Mouse (Mus musculus) forebrain, postnatal 0 days (tissue): ENCODE results near the gene Man1b1. TPM values are rescaled to one million over a fixed set of nuclear protein-coding genes. Genes with fewer than 3 reads are reported as not detected.

Experiments
- ATAC-seq: fragments of 200-750 bp; cut with Nextera tagmentation; 2 replicates; pipeline ENCODE4 v1.8.0; 2017; ENCODE audit warnings: mild to moderate bottlenecking, moderate library complexity
- DNase-seq: peaks from one replicate; pipeline ENCODE4 v3.0.0-alpha.2; 2015
- H3K27ac ChIP-seq: fragments of 300-500 bp; sonication (generic); 2 replicates; pipeline ENCODE4 v1.5.1; 2014; ENCODE audit warnings: low read depth, mild to moderate bottlenecking, antibody characterized with exemption, low read length, moderate library complexity, mixed read lengths
- H3K27me3 ChIP-seq: fragments of 300-500 bp; sonication (generic); 2 replicates; pipeline ENCODE4 v1.6.1; 2014; ENCODE audit warnings: mild to moderate bottlenecking, low read length, mixed read lengths; ENCODE audit not compliant: insufficient read depth
- H3K36me3 ChIP-seq: fragments of 300-500 bp; sonication (generic); 2 replicates; pipeline ENCODE4 v1.6.1; 2014; ENCODE audit warnings: mild to moderate bottlenecking, moderate library complexity; ENCODE audit not compliant: insufficient read depth
- H3K4me1 ChIP-seq: fragments of 300-500 bp; sonication (generic); 2 replicates; pipeline ENCODE4 v1.6.1; 2014; ENCODE audit warnings: antibody characterized with exemption; ENCODE audit not compliant: insufficient read depth
- H3K4me2 ChIP-seq: fragments of 300-500 bp; sonication (generic); 2 replicates; pipeline ENCODE4 v1.6.1; 2014; ENCODE audit warnings: low read depth, mild to moderate bottlenecking, moderate library complexity
- H3K4me3 ChIP-seq: fragments of 300-500 bp; sonication (generic); 2 replicates; pipeline ENCODE4 v1.5.1; 2014; ENCODE audit warnings: low read depth, low read length, mixed read lengths
- H3K9ac ChIP-seq: fragments of 300-500 bp; sonication (generic); 2 replicates; pipeline ENCODE4 v1.6.1; 2014; ENCODE audit warnings: mild to moderate bottlenecking
- H3K9me3 ChIP-seq: fragments of 300-500 bp; sonication (generic); 2 replicates; pipeline ENCODE4 v1.6.1; 2016; ENCODE audit warnings: low read length
- CTCF ChIP-seq: sonication (generic); IDR thresholded peaks from 2 replicates; pipeline ENCODE4 v1.5.1; 2016; ENCODE audit warnings: antibody characterized with exemption, control low read depth, low read depth
- WGBS: fragments of 180-500 bp; shearing (Covaris S2); extraction: QIAGEN DNeasy Blood & Tissue Kit; methylation state at CpG from one replicate; pipeline ENCODE4 v1.1.7; 2014; 5-methylcytosine and 5-hydroxymethylcytosine counted together
- polyA plus RNA-seq: library from polyadenylated mRNA; unstranded; fragments of >200 nt; fragmentation: Nextera tagmentation; extraction: Ambion mirVana; gene quantifications from 2 replicates; pipeline ENCODE4 v1.2.1, GENCODE M21; 2015
- total RNA-seq: library from RNA; depleted of rRNA; stranded (reverse); fragments of >200 nt; gene quantifications from 2 replicates; pipeline ENCODE4 v1.2.3, GENCODE M21; 2014

Man1b1 gene
- total and polyA plus RNA-seq, 2 experiments from 2014 or later: 43.8 to 66.1 TPM

DNA sequence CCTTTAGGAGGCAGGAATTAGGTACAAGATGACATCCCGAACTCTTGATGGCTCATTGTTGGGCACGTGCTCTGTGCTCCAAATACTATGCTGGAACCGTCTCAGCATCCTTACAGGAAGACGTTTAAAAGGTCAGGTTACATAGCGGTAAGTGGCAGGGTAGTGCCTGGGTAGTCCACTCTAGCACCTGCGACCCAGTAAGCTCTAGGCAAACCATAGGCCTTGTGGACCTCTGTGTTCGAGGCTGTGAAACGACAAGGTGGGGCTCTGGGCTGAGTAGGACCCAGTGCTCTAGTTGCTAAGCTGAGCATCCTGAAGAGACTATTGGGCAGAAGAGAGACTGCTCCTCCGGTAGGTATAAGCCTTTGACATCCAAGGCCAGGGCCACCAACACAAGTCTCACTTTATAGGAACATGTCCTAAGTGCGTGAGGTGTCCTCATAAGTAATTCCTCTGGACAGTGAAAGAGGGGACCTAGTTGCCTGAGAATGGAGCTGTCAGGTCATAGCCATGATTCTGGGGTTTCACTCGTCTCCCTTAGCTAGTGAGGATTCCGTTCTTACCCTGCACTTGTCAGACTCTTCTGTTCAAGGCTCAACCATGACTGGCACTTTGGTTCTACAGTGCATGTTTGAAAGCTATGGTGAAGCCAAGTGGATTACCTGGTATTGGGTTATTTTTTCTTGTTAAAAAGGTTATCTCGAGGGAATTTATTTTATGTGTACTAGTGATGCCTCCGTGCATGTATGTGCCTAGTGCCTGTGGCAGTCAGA, 26.4 kb upstream of the Man1b1 start:
- Histone ChIP-seq H3K4me1 (peaks cover 3% of the 10 kb centered on the region; the same call in 1 of the 2 replicates), H3K9ac (peak overlapping the region; percentile 49), H3K36me3 (peaks cover 45% of the 10 kb centered on the region), H3K27me3 (peaks cover 8% of the 10 kb centered on the region), H3K4me2 (peak overlapping the region; percentile 68), H3K27ac (no peak overlapping the region), H3K4me3 (peak overlapping the region; percentile 40), H3K9me3 (no peaks in the 10 kb centered on the region)
- DNase-seq: no peak
- no peak for TF ChIP-seq CTCF
- 48% methylated on average over 14 of the region's 14 CpGs for WGBS
- ATAC-seq: peak; percentile 12; the same call in 1 of the 2 replicates

DNA sequence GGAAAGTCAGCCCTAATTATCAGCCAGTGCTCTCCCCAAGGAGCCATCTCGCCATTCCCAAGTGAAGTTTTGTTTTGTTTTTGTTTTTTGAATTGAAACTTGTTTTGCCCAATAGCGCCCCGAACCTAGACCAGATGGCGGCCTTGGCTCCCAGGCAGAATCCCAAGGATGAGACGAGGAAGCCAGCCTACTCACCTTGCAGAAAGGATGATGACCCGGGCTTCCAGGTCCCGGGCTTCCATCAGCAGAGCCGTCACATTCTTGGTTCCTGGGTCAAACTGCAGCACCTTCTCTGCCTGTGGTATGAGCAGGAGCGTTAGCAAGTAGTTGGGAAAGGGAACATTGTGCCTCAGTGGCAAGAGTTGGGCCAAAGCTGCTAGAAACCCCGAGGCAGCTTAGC, 22.0 kb upstream of the Man1b1 start:
- Histone ChIP-seq H3K4me2 (no peak overlapping the region), H3K27me3 (peaks cover 39% of the 10 kb centered on the region), H3K9ac (no peak overlapping the region), H3K4me1 (no peaks in the 10 kb centered on the region), H3K27ac (no peak overlapping the region), H3K4me3 (no peak overlapping the region), H3K36me3 (peaks cover 67% of the 10 kb centered on the region), H3K9me3 (no peaks in the 10 kb centered on the region)
- DNase-seq: no peak
- ATAC-seq: no peak
- 57% methylated on average over 10 of the region's 10 CpGs for WGBS
- TF ChIP-seq CTCF: no peak

DNA sequence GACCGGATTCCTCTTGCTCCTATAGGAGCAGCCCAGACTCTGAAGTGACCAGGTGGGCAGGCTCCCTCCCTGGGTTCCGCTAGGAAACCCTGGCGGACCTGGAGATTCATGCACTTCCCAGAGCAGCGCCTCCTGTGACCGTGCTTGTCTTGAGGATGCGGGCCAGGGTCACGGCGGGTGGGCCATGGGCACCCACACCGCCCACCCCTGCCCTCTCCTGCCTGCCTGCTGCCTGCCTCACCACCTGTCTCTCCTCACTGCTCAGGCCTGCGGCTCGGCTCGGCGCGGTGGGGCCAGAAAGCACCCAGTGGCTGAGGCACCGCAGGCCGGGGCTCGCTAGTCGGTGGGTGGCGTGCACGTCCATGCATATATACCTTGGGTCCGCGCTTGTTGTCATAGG, 21.2 kb upstream of the Man1b1 start:
- Histone ChIP-seq H3K4me1 (no peaks in the 10 kb centered on the region), H3K4me2 (no peak overlapping the region), H3K9me3 (no peaks in the 10 kb centered on the region), H3K4me3 (no peak overlapping the region), H3K27ac (no peak overlapping the region), H3K27me3 (peaks cover 39% of the 10 kb centered on the region), H3K9ac (no peak overlapping the region), H3K36me3 (peaks cover 67% of the 10 kb centered on the region)
- no peak for DNase-seq
- no peak for ATAC-seq
- TF ChIP-seq CTCF: no peak
- 11% methylated on average over 22 of the region's 22 CpGs for WGBS

DNA sequence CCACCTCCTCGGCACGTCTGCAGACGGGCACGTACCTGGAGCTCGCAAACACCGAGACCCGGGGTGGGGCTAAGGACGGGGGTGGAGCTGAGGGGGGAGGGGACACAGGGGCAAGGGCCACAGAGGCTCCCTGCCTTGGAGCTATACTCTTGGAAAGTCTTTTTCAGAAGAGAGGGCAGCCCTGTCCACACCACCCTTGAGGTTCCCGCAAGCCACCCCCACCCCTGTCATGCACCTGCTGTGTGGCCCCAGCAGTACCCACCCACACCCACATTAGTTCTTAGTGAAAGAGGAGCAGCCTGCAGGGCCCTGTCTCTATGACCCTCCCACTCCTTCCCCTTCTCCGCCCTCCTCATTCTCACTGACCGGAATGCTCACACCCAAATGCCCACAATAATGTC, 20.6 kb upstream of the Man1b1 start:
- Histone ChIP-seq H3K36me3 (peaks cover 67% of the 10 kb centered on the region), H3K9me3 (no peaks in the 10 kb centered on the region), H3K4me1 (no peaks in the 10 kb centered on the region), H3K27me3 (peaks cover 39% of the 10 kb centered on the region), H3K9ac (no peak overlapping the region), H3K4me2 (no peak overlapping the region), H3K27ac (no peak overlapping the region), H3K4me3 (no peak overlapping the region)
- no peak for TF ChIP-seq CTCF
- ATAC-seq (no peak), DNase-seq (no peak)
- 15% methylated on average over 11 of the region's 11 CpGs for WGBS

DNA sequence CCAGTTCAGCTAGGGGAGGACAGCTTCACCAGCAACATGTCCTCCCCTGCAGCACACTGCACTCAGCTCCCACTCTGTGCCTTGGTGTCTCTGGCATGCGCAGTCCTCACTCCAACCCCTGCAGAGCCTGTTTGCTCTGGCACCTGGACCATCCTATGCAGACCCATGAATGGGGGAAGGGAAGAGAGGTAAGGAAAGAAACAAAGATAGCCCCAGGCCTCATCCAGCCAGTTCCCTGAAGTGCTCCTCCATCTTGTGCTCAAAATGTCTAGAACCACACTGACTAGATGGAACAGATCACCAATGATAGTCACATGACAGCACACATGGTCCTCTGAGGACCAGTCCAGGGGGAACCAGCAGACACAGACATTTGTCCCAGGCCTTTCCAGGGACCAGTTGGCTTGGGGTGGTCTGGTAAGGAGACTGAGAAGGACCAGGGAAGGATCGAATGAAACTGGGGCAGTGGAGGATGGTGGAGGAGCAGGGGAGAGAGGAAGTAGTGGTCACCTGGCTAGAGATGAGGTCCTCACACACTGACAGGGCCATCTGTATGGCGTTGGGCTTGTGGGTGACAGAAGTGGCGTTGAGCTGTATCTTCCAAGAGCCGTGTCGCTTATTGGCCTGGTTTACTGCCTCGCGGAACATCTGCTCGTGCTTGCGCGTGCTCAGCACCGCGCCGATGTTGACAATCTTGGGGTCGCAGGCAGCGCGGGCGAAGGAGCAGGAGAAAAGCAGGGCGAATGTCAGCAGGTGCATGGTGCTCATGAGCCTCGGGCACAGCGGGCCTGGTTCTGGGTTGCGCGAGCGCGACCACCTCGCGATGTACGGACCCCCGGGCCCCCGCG, 13.8 kb upstream of the Man1b1 start:
- peak; percentile 66 for DNase-seq
- H3K27me3 ChIP-seq: peaks cover 15% of the 10 kb centered on the region
- no peaks in the 10 kb centered on the region for H3K9me3 ChIP-seq
- ATAC-seq: peak; percentile 72
- H3K4me2 ChIP-seq: peak overlapping the region; percentile 74
- peak overlapping the region; percentile 70 for H3K4me3 ChIP-seq
- peak overlapping the region; percentile 89 for H3K27ac ChIP-seq
- H3K36me3 ChIP-seq: peaks cover 13% of the 10 kb centered on the region
- peak overlapping the region; percentile 82 for H3K9ac ChIP-seq
- H3K4me1 ChIP-seq: peaks cover 7% of the 10 kb centered on the region
- 8% methylated on average over 31 of the region's 31 CpGs for WGBS
- no peak for TF ChIP-seq CTCF

DNA sequence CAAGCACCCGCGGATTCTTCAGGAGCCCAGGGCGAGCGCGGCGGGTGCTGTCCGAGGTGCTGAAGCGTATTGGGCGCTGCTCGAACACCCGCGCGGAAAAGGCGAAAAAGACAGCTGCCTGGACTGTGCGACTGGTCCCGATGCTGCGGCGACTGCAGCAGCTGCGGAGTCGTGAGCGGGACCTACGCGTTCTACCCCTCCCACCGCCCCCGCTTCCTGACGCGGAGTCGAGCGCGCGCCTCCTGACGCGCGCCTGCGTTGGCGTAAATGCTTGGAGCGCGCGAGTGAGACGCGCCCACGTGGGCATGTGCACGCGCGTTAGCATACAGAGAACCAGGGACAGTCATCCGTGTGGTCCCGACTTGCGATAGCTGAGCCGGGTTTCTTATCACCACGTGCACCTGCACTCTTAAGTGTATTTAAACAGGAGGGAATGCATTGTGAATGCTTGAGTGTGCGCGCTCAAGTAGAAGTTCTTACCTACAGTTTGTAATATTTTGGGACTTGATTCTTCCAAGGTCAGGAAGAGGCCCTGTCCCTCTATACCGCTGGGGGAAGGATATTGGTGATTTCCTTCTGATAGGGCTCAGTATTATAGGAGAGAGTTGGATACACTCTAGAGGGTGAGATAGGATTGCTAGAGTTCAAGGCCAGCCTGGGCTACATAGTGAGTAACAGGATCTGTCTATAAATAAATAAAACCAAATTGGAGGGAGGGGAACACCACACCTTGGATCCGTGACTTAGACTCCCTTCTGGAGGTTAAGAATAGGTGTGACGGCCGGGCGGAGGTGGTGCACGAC, 13.0 kb upstream of the Man1b1 start, which contains the start of gene Grin1:
Gene Grin1, minus strand, starts transcription at position 217 of the 803 bp plus-strand sequence.
- WGBS: 10% methylated on average over 58 of the region's 58 CpGs
- peaks cover 7% of the 10 kb centered on the region for H3K4me1 ChIP-seq
- ATAC-seq: peak; percentile 87

More for the DNA sequence above, 13.0 kb upstream of the Man1b1 start, which contains the start of gene Grin1:
- TF ChIP-seq CTCF: no peak
- H3K27ac ChIP-seq: peak within 1 kb of the TSS; percentile 89
- H3K4me2 ChIP-seq: peak within 1 kb of the TSS; percentile 74
- peak within 1 kb of the TSS; percentile 70 for H3K4me3 ChIP-seq
- no peaks in the 10 kb centered on the region for H3K9me3 ChIP-seq
- peaks cover 5% of the 10 kb centered on the region; the same call in 1 of the 2 replicates for H3K36me3 ChIP-seq
- DNase-seq: peak; percentile 98
- peaks cover 8% of the 10 kb centered on the region for H3K27me3 ChIP-seq
- H3K9ac ChIP-seq: peak within 1 kb of the TSS; percentile 82
